ENCODE assay signal across 1 mouse cellular context in genomic region chr11:70911920-70912319, GRCm38 (mm10).
TF ChIP-seq lines count a peak whose summit lies in the region.

No protein-coding gene starts in this region.

TF ChIP-seq in CH12.LX, 34 proteins besides CTCF, POLR2A, EP300 and RAD21:
- TF ChIP-seq MAX (IDR thresholded peaks at IDR 0.05; ENCODE audit: low read length): no peak
- TF ChIP-seq MEF2A (IDR thresholded peaks at IDR 0.05; ENCODE audit: borderline replicate concordance, low read depth, low read length): no peak
- no peak for TF ChIP-seq ELF1 (IDR thresholded peaks at IDR 0.05; ENCODE audit: low read depth, low read length)
- TF ChIP-seq ETS1 (conservative IDR thresholded peaks at IDR 0.05; ENCODE audit: low read depth, low read length): no peak
- no peak for TF ChIP-seq ZKSCAN1 (IDR thresholded peaks at IDR 0.05; ENCODE audit: borderline replicate concordance, low read depth, low read length)
- no peak for TF ChIP-seq MAFK (IDR thresholded peaks at IDR 0.05; ENCODE audit: insufficient replicate concordance, low read length)
- TF ChIP-seq TBP (conservative IDR thresholded peaks at IDR 0.05; ENCODE audit: low read depth, low read length): no peak
- no peak for TF ChIP-seq HCFC1 (IDR thresholded peaks at IDR 0.05; ENCODE audit: low read depth, low read length)
- TF ChIP-seq MYC (IDR thresholded peaks at IDR 0.05; ENCODE audit: low read depth, low read length): no peak
- TF ChIP-seq NELFE (IDR thresholded peaks at IDR 0.05; ENCODE audit: low read depth, low read length): no peak
- no peak for TF ChIP-seq E2F4 (IDR thresholded peaks at IDR 0.05; ENCODE audit: insufficient replicate concordance, low read depth, low read length)
- TF ChIP-seq USF2 (conservative IDR thresholded peaks at IDR 0.05; ENCODE audit: low read depth, low read length): no peak
- no peak for TF ChIP-seq POLR2AphosphoS2 (IDR thresholded peaks at IDR 0.05; ENCODE audit: low read depth, low read length)
- no peak for TF ChIP-seq ZMIZ1 (IDR thresholded peaks at IDR 0.05; ENCODE audit: low read depth, low read length)
- TF ChIP-seq JUN (IDR thresholded peaks at IDR 0.05; ENCODE audit: insufficient read depth, low read depth, low read length): no peak
